Mouse (Mus musculus): ENCODE data around the gene Olfr721-ps1. TPM values are rescaled to one million over a fixed set of nuclear protein-coding genes. Genes with fewer than 3 reads are reported as not detected.

Gene Olfr721-ps1
- polyA plus RNA-seq (2014; fragmentation: Nextera tagmentation; extraction: Ambion mirVana) = not detected in 2 replicates

GRCm38 (mm10) chr14:14400998-14401397 is at the start of gene Olfr721-ps1:
TSS of gene Olfr721-ps1 (plus strand) at chr14:14401298.
- no peak within 1 kb of the TSS for H3K27ac ChIP-seq (ENCODE audit: low read depth, low read length)
- H3K4me1 ChIP-seq (ENCODE audit: control insufficient read depth, insufficient read depth, low read length) = no peaks in the 10 kb centered on the region
- H3K4me3 ChIP-seq (ENCODE audit: low read depth, low read length) = no peak within 1 kb of the TSS
- H3K9me3 ChIP-seq (ENCODE audit: control insufficient read depth, low read length) = no peaks in the 10 kb centered on the region; the same call in 1 of the 2 replicates
- H3K36me3 ChIP-seq (ENCODE audit: control insufficient read depth, insufficient read depth, low read length) = no peaks in the 10 kb centered on the region
- WGBS = 84% methylated on average over 2 of the region's 2 CpGs
- no peak within 1 kb of the TSS for H3K9ac ChIP-seq (ENCODE audit: low read length)
- ATAC-seq (ENCODE audit: low FRiP score) = no peak
- H3K4me2 ChIP-seq = no peak within 1 kb of the TSS
- no peaks in the 10 kb centered on the region for H3K27me3 ChIP-seq (ENCODE audit: control insufficient read depth, insufficient read depth, low read length)
- no peak for DNase-seq (ENCODE audit: low spot score, missing footprints)

DNA sequence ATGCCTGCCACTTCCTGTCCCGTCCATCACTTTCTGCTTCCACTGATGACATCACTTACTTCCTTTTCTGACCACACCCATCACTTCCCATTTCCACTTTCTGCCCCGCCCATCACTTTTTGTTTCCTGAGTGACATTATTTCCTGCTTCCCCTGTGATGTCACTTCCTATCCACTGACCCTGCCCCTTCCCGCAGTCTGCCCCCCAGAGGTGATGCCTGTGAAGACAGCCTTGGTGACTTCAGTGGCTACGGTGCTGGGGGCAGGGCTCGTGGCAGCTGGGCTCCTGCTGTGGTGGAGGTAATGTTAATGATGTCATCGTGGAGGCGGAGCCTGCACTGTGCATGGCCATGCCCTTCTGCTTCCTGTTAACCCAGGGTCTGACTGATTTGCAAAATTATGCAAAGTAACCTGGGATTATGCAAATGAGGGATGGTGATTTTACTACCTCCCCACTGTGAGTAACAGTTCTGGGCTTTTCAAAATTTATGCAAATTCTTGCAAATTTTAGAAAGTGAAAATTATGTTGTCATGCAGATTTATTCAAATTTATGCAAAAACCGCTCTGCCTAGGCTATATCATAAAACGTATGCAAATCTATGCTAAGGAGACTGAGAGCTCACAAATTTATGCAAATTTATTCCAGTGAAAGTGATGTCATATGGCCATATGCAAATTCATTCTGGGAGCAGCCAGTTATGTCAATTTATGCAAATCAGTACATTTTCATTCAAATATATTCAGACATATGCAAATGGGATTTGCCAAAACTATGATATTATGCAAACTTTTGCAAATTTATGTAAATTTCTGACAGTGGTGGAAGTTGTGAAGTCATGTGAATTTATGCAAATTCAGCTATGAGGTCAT is 49.1 kb upstream of the Olfr721-ps1 start:
- DNase-seq (ENCODE audit: low spot score, missing footprints) (peak; percentile 87), ATAC-seq (ENCODE audit: low FRiP score) (peak; percentile 10; the same call in 1 of the 2 replicates)
- no peak overlapping the region for H3K4me2 ChIP-seq
- H3K27ac ChIP-seq (ENCODE audit: low read depth, low read length) = no peak overlapping the region
- no peak overlapping the region for H3K4me3 ChIP-seq (ENCODE audit: low read depth, low read length)
- H3K4me1 ChIP-seq (ENCODE audit: control insufficient read depth, insufficient read depth, low read length) = no peaks in the 10 kb centered on the region
- no peak overlapping the region for H3K9ac ChIP-seq (ENCODE audit: low read length)
- peaks cover 68% of the 10 kb centered on the region for H3K9me3 ChIP-seq (ENCODE audit: control insufficient read depth, low read length)
- 91% methylated on average over 9 of the region's 9 CpGs for WGBS
- H3K36me3 ChIP-seq (ENCODE audit: control insufficient read depth, insufficient read depth, low read length) = 0 out of 2 replicates have a peak, but pooled peaks cover 2% of the 10 kb centered on the region
- no peaks in the 10 kb centered on the region for H3K27me3 ChIP-seq (ENCODE audit: control insufficient read depth, insufficient read depth, low read length)

DNA sequence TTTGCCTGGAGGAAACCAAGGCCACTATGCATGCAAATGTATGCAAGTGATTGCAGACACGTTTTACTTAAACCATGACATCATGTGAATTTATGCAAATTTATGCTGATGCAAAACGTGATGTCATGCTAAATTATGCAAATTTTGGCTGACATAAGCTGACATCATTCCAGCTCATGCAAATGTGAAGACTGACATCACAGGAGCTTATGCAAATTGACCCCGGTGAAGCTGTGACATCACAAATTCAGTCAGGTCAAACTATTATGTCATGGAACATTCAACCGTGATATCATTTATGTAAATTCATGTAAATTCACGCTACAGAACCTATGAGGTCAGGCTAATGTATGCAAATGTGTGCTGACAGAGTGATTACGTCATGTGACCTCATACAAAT is 48.5 kb upstream of the Olfr721-ps1 start:
- Histone ChIP-seq H3K36me3 (ENCODE audit: control insufficient read depth, insufficient read depth, low read length) (0 out of 2 replicates have a peak, but pooled peaks cover 2% of the 10 kb centered on the region), H3K4me3 (ENCODE audit: low read depth, low read length) (no peak overlapping the region), H3K9me3 (ENCODE audit: control insufficient read depth, low read length) (peaks cover 61% of the 10 kb centered on the region; the same call in 1 of the 2 replicates), H3K27me3 (ENCODE audit: control insufficient read depth, insufficient read depth, low read length) (no peaks in the 10 kb centered on the region), H3K27ac (ENCODE audit: low read depth, low read length) (no peak overlapping the region), H3K4me1 (ENCODE audit: control insufficient read depth, insufficient read depth, low read length) (no peaks in the 10 kb centered on the region), H3K4me2 (no peak overlapping the region), H3K9ac (ENCODE audit: low read length) (no peak overlapping the region)
- 80% methylated on average over 6 of the region's 6 CpGs for WGBS
- DNase-seq (ENCODE audit: low spot score, missing footprints) = peak; percentile 94
- no peak for ATAC-seq (ENCODE audit: low FRiP score)

- DNase-seq (ENCODE audit: low spot score, missing footprints) (peak; percentile 82), ATAC-seq (ENCODE audit: low FRiP score) (no peak; the same call in 1 of the 2 replicates)
- no peak overlapping the region for H3K9ac ChIP-seq (ENCODE audit: low read length)
- no peaks in the 10 kb centered on the region for H3K4me1 ChIP-seq (ENCODE audit: control insufficient read depth, insufficient read depth, low read length)
- 0 out of 2 replicates have a peak, but pooled peaks cover 2% of the 10 kb centered on the region for H3K36me3 ChIP-seq (ENCODE audit: control insufficient read depth, insufficient read depth, low read length)
- WGBS = 94% methylated on average over 7 of the region's 7 CpGs
- H3K27me3 ChIP-seq (ENCODE audit: control insufficient read depth, insufficient read depth, low read length) = no peaks in the 10 kb centered on the region
- H3K27ac ChIP-seq (ENCODE audit: low read depth, low read length) = no peak overlapping the region
- H3K9me3 ChIP-seq (ENCODE audit: control insufficient read depth, low read length) = peaks cover 55% of the 10 kb centered on the region; the same call in 1 of the 2 replicates
- H3K4me2 ChIP-seq = no peak overlapping the region
- H3K4me3 ChIP-seq (ENCODE audit: low read depth, low read length) = no peak overlapping the region
Measured at GRCm38 (mm10) chr14:14353081-14353732, 47.9 kb upstream of the Olfr721-ps1 start.

GRCm38 (mm10) chr14:14353740-14354510 is 47.2 kb upstream of the Olfr721-ps1 start:
- H3K36me3 ChIP-seq (ENCODE audit: control insufficient read depth, insufficient read depth, low read length) = 0 out of 2 replicates have a peak, but pooled peaks cover 2% of the 10 kb centered on the region
- H3K4me2 ChIP-seq = no peak overlapping the region
- H3K27ac ChIP-seq (ENCODE audit: low read depth, low read length) = no peak overlapping the region
- H3K9ac ChIP-seq (ENCODE audit: low read length) = no peak overlapping the region
- no peaks in the 10 kb centered on the region for H3K27me3 ChIP-seq (ENCODE audit: control insufficient read depth, insufficient read depth, low read length)
- ATAC-seq (ENCODE audit: low FRiP score) (peak; percentile 28), DNase-seq (ENCODE audit: low spot score, missing footprints) (peak; percentile 95)
- no peaks in the 10 kb centered on the region for H3K4me1 ChIP-seq (ENCODE audit: control insufficient read depth, insufficient read depth, low read length)
- 91% methylated on average over 8 of the region's 8 CpGs for WGBS
- H3K4me3 ChIP-seq (ENCODE audit: low read depth, low read length) = no peak overlapping the region
- peaks cover 49% of the 10 kb centered on the region; the same call in 1 of the 2 replicates for H3K9me3 ChIP-seq (ENCODE audit: control insufficient read depth, low read length)

GRCm38 (mm10) chr14:14354511-14355359 is 46.4 kb upstream of the Olfr721-ps1 start:
- ATAC-seq (ENCODE audit: low FRiP score) = peak; percentile 41
- 92% methylated on average over 13 of the region's 13 CpGs for WGBS
- DNase-seq (ENCODE audit: low spot score, missing footprints) = peak; percentile 86

GRCm38 (mm10) chr14:14355360-14355646 is 45.8 kb upstream of the Olfr721-ps1 start:
- Histone ChIP-seq H3K4me3 (ENCODE audit: low read depth, low read length) (no peak overlapping the region), H3K36me3 (ENCODE audit: control insufficient read depth, insufficient read depth, low read length) (no peaks in the 10 kb centered on the region), H3K4me2 (no peak overlapping the region), H3K4me1 (ENCODE audit: control insufficient read depth, insufficient read depth, low read length) (no peaks in the 10 kb centered on the region), H3K9me3 (ENCODE audit: control insufficient read depth, low read length) (peaks cover 36% of the 10 kb centered on the region; the same call in 1 of the 2 replicates), H3K9ac (ENCODE audit: low read length) (no peak overlapping the region), H3K27me3 (ENCODE audit: control insufficient read depth, insufficient read depth, low read length) (no peaks in the 10 kb centered on the region), H3K27ac (ENCODE audit: low read depth, low read length) (no peak overlapping the region)
- 92% methylated on average over 8 of the region's 8 CpGs for WGBS
- ATAC-seq (ENCODE audit: low FRiP score) = peak; percentile 19; the same call in 1 of the 2 replicates
- DNase-seq (ENCODE audit: low spot score, missing footprints) = no peak

More at GRCm38 (mm10) chr14:14354511-14355359, 46.4 kb upstream of the Olfr721-ps1 start:
- Histone ChIP-seq H3K4me2 (no peak overlapping the region), H3K27ac (ENCODE audit: low read depth, low read length) (no peak overlapping the region), H3K9me3 (ENCODE audit: control insufficient read depth, low read length) (peaks cover 41% of the 10 kb centered on the region; the same call in 1 of the 2 replicates), H3K36me3 (ENCODE audit: control insufficient read depth, insufficient read depth, low read length) (no peaks in the 10 kb centered on the region), H3K9ac (ENCODE audit: low read length) (no peak overlapping the region), H3K27me3 (ENCODE audit: control insufficient read depth, insufficient read depth, low read length) (no peaks in the 10 kb centered on the region), H3K4me1 (ENCODE audit: control insufficient read depth, insufficient read depth, low read length) (no peaks in the 10 kb centered on the region), H3K4me3 (ENCODE audit: low read depth, low read length) (no peak overlapping the region)

DNA sequence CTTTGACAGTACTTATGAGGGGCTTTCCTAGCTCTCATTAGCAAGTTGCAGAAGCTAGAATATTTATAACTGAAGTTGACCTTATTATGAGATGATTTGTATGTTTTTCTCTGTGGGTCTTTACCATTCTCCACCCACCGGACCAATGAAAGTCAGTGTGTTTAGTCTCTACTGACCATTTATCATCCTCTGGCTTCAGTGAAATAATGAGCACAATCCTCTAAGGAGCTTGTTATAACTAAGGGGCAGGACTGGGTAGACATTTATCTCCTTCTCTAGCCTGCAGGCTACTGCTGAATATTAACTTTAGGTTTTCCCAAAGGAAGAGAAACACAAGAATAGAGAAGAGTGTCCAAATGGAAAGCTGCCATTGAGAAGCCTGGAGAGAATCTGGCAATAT is 5.6 kb upstream of the Olfr721-ps1 start:
- ATAC-seq (ENCODE audit: low FRiP score) = no peak
- Histone ChIP-seq H3K9ac (ENCODE audit: low read length) (no peak overlapping the region), H3K27ac (ENCODE audit: low read depth, low read length) (no peak overlapping the region), H3K4me2 (no peak overlapping the region), H3K4me3 (ENCODE audit: low read depth, low read length) (no peak overlapping the region), H3K4me1 (ENCODE audit: control insufficient read depth, insufficient read depth, low read length) (no peaks in the 10 kb centered on the region), H3K36me3 (ENCODE audit: control insufficient read depth, insufficient read depth, low read length) (no peaks in the 10 kb centered on the region), H3K27me3 (ENCODE audit: control insufficient read depth, insufficient read depth, low read length) (no peaks in the 10 kb centered on the region), H3K9me3 (ENCODE audit: control insufficient read depth, low read length) (no peaks in the 10 kb centered on the region; the same call in 1 of the 2 replicates)
- DNase-seq (ENCODE audit: low spot score, missing footprints) = no peak
- WGBS = 90% methylated on average over 1 of the region's 1 CpGs
